Mouse (Mus musculus): ENCODE measurements around the gene 4921536K21Rik. TPM values are rescaled to one million over a fixed set of nuclear protein-coding genes. Genes with fewer than 3 reads are reported as not detected.

The 4921536K21Rik gene
- polyA plus RNA-seq, 1 experiment from 2014 or later = 1.2 TPM

GRCm38 (mm10) chr11:3853031-3853430 is 41.9 kb downstream of the 4921536K21Rik start:
- WGBS = 96% methylated on average over 10 of the region's 10 CpGs

GRCm38 (mm10) chr11:3851872-3852271 is 43.0 kb downstream of the 4921536K21Rik start:
- WGBS = 60% methylated on average over 4 of the region's 4 CpGs
- H3K27me3 ChIP-seq = no peaks in the 10 kb centered on the region

More at GRCm38 (mm10) chr11:3853031-3853430, 41.9 kb downstream of the 4921536K21Rik start:
- Histone ChIP-seq H3K4me3 (replicated peaks) (no peak overlapping the region), H3K36me3 (no peaks in the 10 kb centered on the region), H3K9ac (no peak overlapping the region), H3K4me1 (no peaks in the 10 kb centered on the region; the same call in 1 of the 2 replicates), H3K27me3 (no peaks in the 10 kb centered on the region), H3K9me3 (replicated peaks) (no peaks in the 10 kb centered on the region), H3K4me2 (replicated peaks) (no peak overlapping the region), H3K27ac (replicated peaks) (no peak overlapping the region)
- no peak for ATAC-seq (ENCODE audit: insufficient number of reproducible peaks, low FRiP score, low TSS enrichment, low read depth)

GRCm38 (mm10) chr11:3850746-3851277 is 44.1 kb downstream of the 4921536K21Rik start:
- H3K4me3 ChIP-seq (replicated peaks) = no peak overlapping the region
- no peak overlapping the region for H3K4me2 ChIP-seq (replicated peaks)
- ATAC-seq (ENCODE audit: insufficient number of reproducible peaks, low FRiP score, low TSS enrichment, low read depth) = no peak
- H3K4me1 ChIP-seq = no peaks in the 10 kb centered on the region; the same call in 1 of the 2 replicates
- 70% methylated on average over 5 of the region's 5 CpGs for WGBS
- no peaks in the 10 kb centered on the region for H3K36me3 ChIP-seq
- no peak overlapping the region for H3K9ac ChIP-seq
- no peak overlapping the region for H3K27ac ChIP-seq (replicated peaks)
- H3K27me3 ChIP-seq = no peaks in the 10 kb centered on the region
- no peaks in the 10 kb centered on the region for H3K9me3 ChIP-seq (replicated peaks)

More at GRCm38 (mm10) chr11:3851872-3852271, 43.0 kb downstream of the 4921536K21Rik start:
- H3K36me3 ChIP-seq = no peaks in the 10 kb centered on the region
- no peak overlapping the region for H3K27ac ChIP-seq (replicated peaks)
- no peaks in the 10 kb centered on the region for H3K9me3 ChIP-seq (replicated peaks)
- H3K4me3 ChIP-seq (replicated peaks) = no peak overlapping the region
- no peak overlapping the region for H3K9ac ChIP-seq
- no peaks in the 10 kb centered on the region; the same call in 1 of the 2 replicates for H3K4me1 ChIP-seq
- no peak for ATAC-seq (ENCODE audit: insufficient number of reproducible peaks, low FRiP score, low TSS enrichment, low read depth)
- H3K4me2 ChIP-seq (replicated peaks) = no peak overlapping the region

GRCm38 (mm10) chr11:3850315-3850614 is 44.6 kb downstream of the 4921536K21Rik start:
- Histone ChIP-seq H3K27ac (replicated peaks) (no peak overlapping the region), H3K4me3 (replicated peaks) (no peak overlapping the region)
- WGBS = 74% methylated on average over 2 of the region's 2 CpGs

GRCm38 (mm10) chr11:3849469-3850314 is 45.2 kb downstream of the 4921536K21Rik start:
- no peak overlapping the region for H3K4me3 ChIP-seq (replicated peaks)
- no peak overlapping the region for H3K4me2 ChIP-seq (replicated peaks)
- no peaks in the 10 kb centered on the region for H3K27me3 ChIP-seq
- no peak overlapping the region for H3K9ac ChIP-seq
- H3K27ac ChIP-seq (replicated peaks) = no peak overlapping the region
- H3K36me3 ChIP-seq = no peaks in the 10 kb centered on the region
- WGBS = 77% methylated on average over 15 of the region's 15 CpGs
- no peaks in the 10 kb centered on the region; the same call in 1 of the 2 replicates for H3K4me1 ChIP-seq
- no peaks in the 10 kb centered on the region for H3K9me3 ChIP-seq (replicated peaks)
- ATAC-seq (ENCODE audit: insufficient number of reproducible peaks, low FRiP score, low TSS enrichment, low read depth) = no peak

More at GRCm38 (mm10) chr11:3850315-3850614, 44.6 kb downstream of the 4921536K21Rik start:
- Histone ChIP-seq H3K4me1 (no peaks in the 10 kb centered on the region; the same call in 1 of the 2 replicates), H3K36me3 (no peaks in the 10 kb centered on the region), H3K27me3 (no peaks in the 10 kb centered on the region), H3K9me3 (replicated peaks) (no peaks in the 10 kb centered on the region), H3K9ac (no peak overlapping the region), H3K4me2 (replicated peaks) (no peak overlapping the region)
- ATAC-seq (ENCODE audit: insufficient number of reproducible peaks, low FRiP score, low TSS enrichment, low read depth) = no peak

GRCm38 (mm10) chr11:3846351-3846750 is 48.5 kb downstream of the 4921536K21Rik start:
- ATAC-seq (ENCODE audit: insufficient number of reproducible peaks, low FRiP score, low TSS enrichment, low read depth) = no peak
- Histone ChIP-seq H3K27ac (replicated peaks) (no peak overlapping the region), H3K4me2 (replicated peaks) (no peak overlapping the region), H3K36me3 (no peaks in the 10 kb centered on the region), H3K9ac (no peak overlapping the region), H3K9me3 (replicated peaks) (no peaks in the 10 kb centered on the region), H3K27me3 (no peaks in the 10 kb centered on the region), H3K4me1 (no peaks in the 10 kb centered on the region), H3K4me3 (replicated peaks) (no peak overlapping the region)
- 42% methylated on average over 2 of the region's 2 CpGs for whole genome bisulfite sequencing

- H3K4me3 ChIP-seq (replicated peaks) = no peak overlapping the region
- H3K27ac ChIP-seq (replicated peaks) = no peak overlapping the region
- WGBS = 81% methylated on average over 17 of the region's 17 CpGs
- no peaks in the 10 kb centered on the region for H3K27me3 ChIP-seq
- no peak for ATAC-seq (ENCODE audit: insufficient number of reproducible peaks, low FRiP score, low TSS enrichment, low read depth)
- H3K36me3 ChIP-seq = no peaks in the 10 kb centered on the region
- no peak overlapping the region for H3K4me2 ChIP-seq (replicated peaks)
- no peak overlapping the region for H3K9ac ChIP-seq
- H3K9me3 ChIP-seq (replicated peaks) = no peaks in the 10 kb centered on the region
- H3K4me1 ChIP-seq = no peaks in the 10 kb centered on the region
Measured at GRCm38 (mm10) chr11:3843943-3844734, 50.8 kb downstream of the 4921536K21Rik start.

Other genes starting within 250 kb of the 4921536K21Rik start
- gene Morc2a, start 245.9 kb downstream of the 4921536K21Rik start, polyA plus RNA-seq (2015; fragmentation: Nextera tagmentation; extraction: Ambion mirVana) = 26.8 and 27.9 TPM in 2 replicates
- 1.1 and 1.3 TPM in 2 replicates for gene Osbp2, start 31.2 kb downstream of the 4921536K21Rik start, polyA plus RNA-seq (2015; fragmentation: Nextera tagmentation; extraction: Ambion mirVana)
- 9.1 and 12.6 TPM in 2 replicates for gene Dusp18, start 142 bp upstream of the 4921536K21Rik start, polyA plus RNA-seq (2015; fragmentation: Nextera tagmentation; extraction: Ambion mirVana)
- gene Slc35e4, start 19.6 kb upstream of the 4921536K21Rik start, polyA plus RNA-seq (2015; fragmentation: Nextera tagmentation; extraction: Ambion mirVana) = 9.4 and 9.9 TPM in 2 replicates
- gene Tcn2, start 37.1 kb upstream of the 4921536K21Rik start, polyA plus RNA-seq (2015; fragmentation: Nextera tagmentation; extraction: Ambion mirVana) = 48.5 and 55.9 TPM in 2 replicates
- gene Pes1, start 68.9 kb upstream of the 4921536K21Rik start, polyA plus RNA-seq (2015; fragmentation: Nextera tagmentation; extraction: Ambion mirVana) = 72.7 and 72.9 TPM in 2 replicates
- 0.24 and 0.37 TPM in 2 replicates for gene 4930556J24Rik, start 81.7 kb upstream of the 4921536K21Rik start, polyA plus RNA-seq (2015; fragmentation: Nextera tagmentation; extraction: Ambion mirVana)
- gene Gal3st1, start 88.5 kb upstream of the 4921536K21Rik start, polyA plus RNA-seq (2015; fragmentation: Nextera tagmentation; extraction: Ambion mirVana) = 2.4 and 3.7 TPM in 2 replicates
- 0.81 and 0.94 TPM in 2 replicates for gene Sec14l4, start 136.4 kb upstream of the 4921536K21Rik start, polyA plus RNA-seq (2015; fragmentation: Nextera tagmentation; extraction: Ambion mirVana)
- gene Sec14l3, start 169.7 kb upstream of the 4921536K21Rik start, polyA plus RNA-seq (2015; fragmentation: Nextera tagmentation; extraction: Ambion mirVana) = 9.1 and 16.1 TPM in 2 replicates
- 5.6 and 5.9 TPM in 2 replicates for gene Mtfp1, start 200.3 kb upstream of the 4921536K21Rik start, polyA plus RNA-seq (2015; fragmentation: Nextera tagmentation; extraction: Ambion mirVana)
- gene Sec14l2, start 228.3 kb upstream of the 4921536K21Rik start, polyA plus RNA-seq (2015; fragmentation: Nextera tagmentation; extraction: Ambion mirVana) = 3.8 and 4.7 TPM in 2 replicates
- 38.2 and 39.7 TPM in 2 replicates for gene Rnf215, start 240.1 kb upstream of the 4921536K21Rik start, polyA plus RNA-seq (2015; fragmentation: Nextera tagmentation; extraction: Ambion mirVana)

Data from embryonic facial prominence, embryonic 15.5 days (tissue).